Mouse (Mus musculus): ENCODE measurements around the gene Ercc1. TPM values are rescaled to one million over a fixed set of nuclear protein-coding genes. Genes with fewer than 3 reads are reported as not detected.

The Ercc1 gene
- polyA plus RNA-seq, 1 experiment from 2014 or later = 32.8 TPM

DNA sequence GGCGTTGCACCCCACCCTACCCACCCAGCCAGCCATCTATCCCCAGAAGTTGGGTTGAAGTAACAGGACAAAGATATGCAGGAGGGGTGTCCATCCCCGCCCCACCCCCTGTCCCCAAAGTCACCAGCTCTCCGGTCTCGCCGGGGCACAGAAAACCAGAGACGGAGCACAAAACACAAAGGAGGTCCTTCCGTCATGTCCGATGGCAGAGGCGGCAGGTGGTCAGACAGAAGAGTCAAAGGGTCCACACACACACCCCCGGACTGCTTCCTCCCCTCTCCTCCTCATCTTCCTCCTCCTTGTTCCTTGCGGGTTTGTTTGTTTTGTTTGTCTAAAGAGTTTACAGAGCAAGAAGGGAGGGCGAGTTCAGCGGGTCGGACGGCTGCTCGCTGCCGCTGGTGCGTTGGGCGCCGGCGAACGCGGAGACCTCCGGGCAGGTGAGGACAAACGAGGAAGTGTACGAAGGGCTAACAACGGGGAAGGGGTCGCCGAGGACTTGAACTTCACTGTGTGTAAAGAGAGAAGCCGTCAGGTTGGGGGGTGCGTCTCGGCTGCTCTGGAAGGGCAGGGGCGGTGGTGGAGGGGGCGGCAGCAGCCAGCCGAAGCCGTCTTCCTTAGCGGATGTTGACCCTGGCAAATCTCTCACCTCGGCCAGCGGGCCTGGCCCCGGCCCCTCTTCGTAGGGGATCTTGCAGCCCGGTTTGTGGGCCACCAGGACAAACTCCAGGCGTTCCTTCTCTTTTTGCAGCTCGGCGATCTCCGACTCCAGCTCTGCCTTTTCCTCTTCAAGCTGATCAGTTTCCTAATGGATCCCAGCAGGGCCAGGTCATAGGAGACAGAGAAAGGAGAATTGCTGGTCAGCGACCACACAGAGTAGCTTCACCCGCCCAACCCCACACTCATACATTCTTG lies 39.8 kb upstream of the Ercc1 start:
- Histone ChIP-seq H3K9me3 (ENCODE audit: control insufficient read depth, low read length) (no peaks in the 10 kb centered on the region), H3K27ac (replicated peaks) (no peak overlapping the region), H3K4me3 (ENCODE audit: low read depth, low read length) (peak overlapping the region; percentile 35), H3K27me3 (ENCODE audit: control insufficient read depth, insufficient read depth, low read length) (peaks cover 3% of the 10 kb centered on the region; the same call in 1 of the 2 replicates), H3K4me2 (replicated peaks; ENCODE audit: low read depth) (peak overlapping the region; percentile 60), H3K4me1 (replicated peaks; ENCODE audit: control insufficient read depth, insufficient read depth) (peaks cover 8% of the 10 kb centered on the region; the same call in 1 of the 2 replicates), H3K9ac (ENCODE audit: low read length) (0 out of 2 replicates have a peak overlapping the region, but pooled peaks have one; percentile 38), H3K36me3 (ENCODE audit: control insufficient read depth, insufficient read depth, low read length) (no peaks in the 10 kb centered on the region)
- TF ChIP-seq CTCF (IDR thresholded peaks at IDR 0.05; ENCODE audit: low read depth) (no peak), EP300 (optimal IDR thresholded peaks at IDR 0.05) (no peak)
- DNase-seq (ENCODE audit: low spot score) (no peak), ATAC-seq (ENCODE audit: low FRiP score, low TSS enrichment) (no peak)
- 4% methylated on average over 45 of the region's 48 CpGs for WGBS

DNA sequence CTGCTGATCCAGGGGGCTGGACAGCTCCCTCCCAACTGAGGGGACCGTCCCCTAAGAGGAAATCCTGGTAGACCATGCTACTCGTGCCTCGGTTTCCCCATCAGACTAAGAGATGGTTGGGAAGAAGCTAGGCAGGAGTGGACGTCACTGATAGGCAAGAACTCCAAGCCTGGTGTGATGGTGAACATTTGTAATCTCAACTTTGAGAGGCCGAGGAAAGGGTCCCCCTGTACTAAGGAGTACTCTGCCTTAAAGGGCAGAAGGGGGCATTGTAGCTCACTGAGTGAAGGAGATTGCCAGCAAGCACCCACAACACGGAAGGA lies 39.2 kb upstream of the Ercc1 start:
- H3K9me3 ChIP-seq (ENCODE audit: control insufficient read depth, low read length) = no peaks in the 10 kb centered on the region
- no peak overlapping the region for H3K9ac ChIP-seq (ENCODE audit: low read length)
- WGBS = 12% methylated on average over 6 of the region's 6 CpGs
- peaks cover 8% of the 10 kb centered on the region; the same call in 1 of the 2 replicates for H3K4me1 ChIP-seq (replicated peaks; ENCODE audit: control insufficient read depth, insufficient read depth)
- H3K4me3 ChIP-seq (ENCODE audit: low read depth, low read length) = no peak overlapping the region
- ATAC-seq (ENCODE audit: low FRiP score, low TSS enrichment) = no peak
- peaks cover 3% of the 10 kb centered on the region; the same call in 1 of the 2 replicates for H3K27me3 ChIP-seq (ENCODE audit: control insufficient read depth, insufficient read depth, low read length)
- H3K27ac ChIP-seq (replicated peaks) = no peak overlapping the region
- TF ChIP-seq EP300 (optimal IDR thresholded peaks at IDR 0.05) (no peak), CTCF (IDR thresholded peaks at IDR 0.05; ENCODE audit: low read depth) (no peak)
- H3K36me3 ChIP-seq (ENCODE audit: control insufficient read depth, insufficient read depth, low read length) = no peaks in the 10 kb centered on the region
- DNase-seq (ENCODE audit: low spot score) = no peak
- no peak overlapping the region for H3K4me2 ChIP-seq (replicated peaks; ENCODE audit: low read depth)

DNA sequence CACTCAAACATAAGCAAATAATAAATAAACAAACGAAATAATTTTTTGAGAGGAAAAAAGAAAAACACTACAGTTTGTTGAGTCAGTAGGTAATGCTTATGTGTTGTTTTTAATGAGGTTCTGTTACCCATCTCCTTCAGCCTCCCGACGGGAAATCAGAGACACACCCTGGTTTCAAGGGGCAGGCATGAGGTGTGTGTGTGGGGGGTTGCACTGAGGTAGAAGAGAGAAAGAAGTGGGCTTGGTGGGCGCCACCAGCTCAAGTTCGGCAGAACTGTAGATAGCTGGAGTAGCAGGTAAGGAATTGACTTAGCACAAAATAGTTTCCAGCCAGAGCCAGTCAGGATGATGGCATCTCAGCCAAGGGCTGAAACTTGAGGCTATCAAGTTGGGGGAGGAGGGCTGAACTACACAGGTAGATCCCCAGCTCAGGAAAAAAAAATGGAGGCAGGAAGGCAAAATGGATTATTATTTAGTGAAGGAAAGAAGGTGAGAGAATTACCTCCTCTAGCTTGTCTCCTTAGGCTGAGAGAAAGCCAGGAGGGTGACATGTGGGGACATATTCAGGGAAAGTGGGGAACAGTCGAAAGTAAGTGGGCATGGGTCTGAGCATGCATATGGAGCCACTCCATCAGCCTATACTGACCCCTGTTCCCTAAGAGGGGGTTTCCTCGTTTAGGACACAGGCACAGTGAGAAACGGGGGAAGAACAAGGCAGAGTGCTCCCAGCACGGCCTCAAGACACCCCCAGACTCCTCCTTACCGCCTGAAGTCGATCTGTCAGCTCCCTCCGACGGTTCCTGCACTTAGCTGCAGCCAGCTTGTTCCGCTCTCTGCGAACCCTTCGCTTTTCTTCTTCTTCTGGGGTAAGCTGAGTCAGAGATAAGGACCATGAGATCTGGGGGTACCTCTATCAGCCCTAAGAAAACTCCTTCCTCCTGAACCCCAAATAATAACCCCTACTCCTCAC lies 38.5 kb upstream of the Ercc1 start:
- H3K9me3 ChIP-seq (ENCODE audit: control insufficient read depth, low read length) = no peaks in the 10 kb centered on the region
- H3K9ac ChIP-seq (ENCODE audit: low read length) = no peak overlapping the region
- 53% methylated on average over 16 of the region's 16 CpGs for WGBS
- no peak overlapping the region for H3K27ac ChIP-seq (replicated peaks)
- DNase-seq (ENCODE audit: low spot score) (no peak), ATAC-seq (ENCODE audit: low FRiP score, low TSS enrichment) (no peak)
- peaks cover 8% of the 10 kb centered on the region; the same call in 1 of the 2 replicates for H3K4me1 ChIP-seq (replicated peaks; ENCODE audit: control insufficient read depth, insufficient read depth)
- H3K36me3 ChIP-seq (ENCODE audit: control insufficient read depth, insufficient read depth, low read length) = no peaks in the 10 kb centered on the region
- H3K27me3 ChIP-seq (ENCODE audit: control insufficient read depth, insufficient read depth, low read length) = peaks cover 3% of the 10 kb centered on the region; the same call in 1 of the 2 replicates
- no peak for TF ChIP-seq EP300 (optimal IDR thresholded peaks at IDR 0.05)
- no peak overlapping the region for H3K4me2 ChIP-seq (replicated peaks; ENCODE audit: low read depth)
- H3K4me3 ChIP-seq (ENCODE audit: low read depth, low read length) = no peak overlapping the region

DNA sequence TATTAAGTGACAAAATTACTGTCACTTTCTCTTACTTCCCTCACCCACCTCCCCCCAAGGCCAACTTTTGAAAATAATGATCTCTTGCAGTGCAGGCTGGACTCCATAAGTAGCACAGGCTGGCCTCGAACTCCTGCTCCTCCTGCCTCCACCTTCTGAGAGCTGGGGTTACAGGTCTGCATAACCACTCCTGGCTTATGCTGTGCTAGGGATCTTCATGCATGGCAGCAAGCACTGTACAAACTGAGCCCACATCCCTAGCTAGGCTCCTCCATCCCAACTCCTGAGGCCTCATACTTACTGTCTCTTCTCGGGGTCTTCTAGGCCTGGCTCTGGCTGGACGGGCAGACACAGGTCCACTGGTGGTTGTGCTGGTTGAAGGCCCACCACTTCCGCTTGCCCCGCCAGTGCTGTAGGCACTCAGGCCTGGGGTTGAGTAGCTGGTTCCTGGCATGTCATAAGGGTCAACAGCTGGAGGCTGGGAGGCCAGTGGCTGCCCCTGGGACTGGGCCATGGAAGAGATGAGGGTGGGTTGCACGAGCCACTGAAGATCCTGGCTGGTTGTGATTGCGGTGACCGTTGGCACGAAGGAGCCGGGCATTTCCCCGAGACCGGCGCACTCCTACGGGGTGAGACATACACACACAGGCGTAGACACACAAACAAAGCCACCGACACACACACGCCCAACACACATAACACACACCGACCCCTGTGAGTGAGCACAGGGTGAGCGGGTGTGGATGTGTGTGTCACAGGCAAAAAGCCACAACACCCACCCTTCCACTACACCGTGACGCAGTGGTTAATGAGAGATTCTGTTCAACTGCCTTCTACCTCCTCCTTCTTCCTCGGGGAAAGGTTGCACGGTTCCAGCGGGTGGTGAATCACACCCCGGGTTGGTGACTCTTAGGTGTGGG lies 37.5 kb upstream of the Ercc1 start:
- H3K4me2 ChIP-seq (replicated peaks; ENCODE audit: low read depth) = peak overlapping the region; percentile 99
- DNase-seq (ENCODE audit: low spot score) (no peak), ATAC-seq (ENCODE audit: low FRiP score, low TSS enrichment) (no peak; the same call in 1 of the 2 replicates)
- 66% methylated on average over 25 of the region's 25 CpGs for WGBS
- H3K4me1 ChIP-seq (replicated peaks; ENCODE audit: control insufficient read depth, insufficient read depth) = peaks cover 8% of the 10 kb centered on the region; the same call in 1 of the 2 replicates
- no peak overlapping the region for H3K4me3 ChIP-seq (ENCODE audit: low read depth, low read length)
- peaks cover 3% of the 10 kb centered on the region; the same call in 1 of the 2 replicates for H3K27me3 ChIP-seq (ENCODE audit: control insufficient read depth, insufficient read depth, low read length)
- H3K9ac ChIP-seq (ENCODE audit: low read length) = no peak overlapping the region
- H3K27ac ChIP-seq (replicated peaks) = no peak overlapping the region
- H3K36me3 ChIP-seq (ENCODE audit: control insufficient read depth, insufficient read depth, low read length) = no peaks in the 10 kb centered on the region
- TF ChIP-seq CTCF (IDR thresholded peaks at IDR 0.05; ENCODE audit: low read depth) = no peak
- TF ChIP-seq EP300 (optimal IDR thresholded peaks at IDR 0.05) = no peak
- no peaks in the 10 kb centered on the region for H3K9me3 ChIP-seq (ENCODE audit: control insufficient read depth, low read length)

Data from stomach, postnatal 0 days (tissue).